Mouse (Mus musculus) lung, embryonic 15.5 days (tissue): ENCODE data around the gene Slc22a15. TPM values are rescaled to one million over a fixed set of nuclear protein-coding genes. Genes with fewer than 3 reads are reported as not detected.
"Not testable (repeated sequence)": the region's sequence is repeated elsewhere in the genome, so short reads cannot be mapped to it uniquely, and the experiment has no call there.

ENCODE experiments used
- ATAC-seq: fragments of 200-750 bp; cut with Nextera tagmentation; 2 replicates; pipeline ENCODE4 v1.8.0; 2017; ENCODE audit warnings: moderate number of reproducible peaks, borderline replicate concordance; ENCODE audit not compliant: low FRiP score, low TSS enrichment; ENCODE audit errors: extremely low read depth
- H3K27ac ChIP-seq: fragments of 300-500 bp; sonication (generic); 2 replicates; pipeline ENCODE4 v1.5.1; 2015; ENCODE audit warnings: moderate library complexity, mild to moderate bottlenecking, inconsistent platforms
- H3K27me3 ChIP-seq: fragments of 300-500 bp; sonication (generic); 2 replicates; pipeline ENCODE4 v1.6.1; 2015; ENCODE audit warnings: inconsistent platforms
- H3K36me3 ChIP-seq: fragments of 300-500 bp; sonication (generic); 2 replicates; pipeline ENCODE4 v1.6.1; 2015; ENCODE audit warnings: inconsistent platforms
- H3K4me1 ChIP-seq: fragments of 300-500 bp; sonication (generic); 2 replicates; pipeline ENCODE4 v1.6.1; 2015; ENCODE audit warnings: inconsistent platforms
- H3K4me2 ChIP-seq: fragments of 300-500 bp; sonication (generic); 2 replicates; pipeline ENCODE4 v1.6.1; 2015; ENCODE audit warnings: inconsistent platforms, mild to moderate bottlenecking, moderate library complexity
- H3K4me3 ChIP-seq: fragments of 300-500 bp; sonication (generic); 2 replicates; pipeline ENCODE4 v1.5.1; 2015; ENCODE audit warnings: mild to moderate bottlenecking, inconsistent platforms
- H3K9ac ChIP-seq: fragments of 300-500 bp; sonication (generic); 2 replicates; pipeline ENCODE4 v1.6.1; 2015; ENCODE audit warnings: inconsistent platforms
- H3K9me3 ChIP-seq: fragments of 300-500 bp; sonication (generic); 2 replicates; pipeline ENCODE4 v1.6.1; 2016; ENCODE audit warnings: inconsistent platforms
- WGBS: fragments of 180-500 bp; shearing (Covaris S2); methylation state at CpG from one replicate; pipeline ENCODE4 v1.1.7; 2015; 5-methylcytosine and 5-hydroxymethylcytosine counted together
- polyA plus RNA-seq: library from polyadenylated mRNA; unstranded; fragments of >200 nt; fragmentation: Nextera tagmentation; extraction: Ambion mirVana; gene quantifications from 2 replicates; pipeline ENCODE4 v1.2.1, GENCODE M21; 2015

Gene Slc22a15
- polyA plus RNA-seq, 1 experiment from 2014 or later = 4.2 TPM

DNA sequence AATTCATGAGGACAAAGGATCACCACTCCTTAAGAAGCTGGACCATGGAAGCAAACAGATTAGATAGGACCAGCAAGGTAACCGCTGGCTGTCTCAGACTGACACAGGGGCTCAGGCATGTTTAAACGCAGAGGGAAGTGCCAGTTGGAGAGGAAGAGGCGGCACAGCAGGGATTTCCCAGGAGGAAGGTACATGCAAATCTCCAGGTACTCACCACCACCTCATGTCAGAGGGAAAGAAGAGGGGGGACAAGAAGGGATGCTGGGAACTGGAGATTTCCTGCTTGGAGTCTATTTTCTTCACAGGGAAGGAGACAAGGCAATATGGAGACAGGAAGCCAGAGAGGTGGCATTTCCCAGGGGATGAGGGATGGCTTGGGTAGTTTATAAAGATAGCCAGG is 95.7 kb downstream of the Slc22a15 start:
- H3K4me3 ChIP-seq = no peak overlapping the region
- H3K4me1 ChIP-seq = peaks cover 10% of the 10 kb centered on the region; the same call in 1 of the 2 replicates
- no peak for ATAC-seq
- no peaks in the 10 kb centered on the region for H3K36me3 ChIP-seq
- H3K9me3 ChIP-seq = no peaks in the 10 kb centered on the region
- 23% methylated on average over 3 of the region's 3 CpGs for WGBS
- H3K27ac ChIP-seq = no peak overlapping the region
- no peak overlapping the region for H3K4me2 ChIP-seq
- no peak overlapping the region for H3K9ac ChIP-seq
- H3K27me3 ChIP-seq = no peaks in the 10 kb centered on the region

DNA sequence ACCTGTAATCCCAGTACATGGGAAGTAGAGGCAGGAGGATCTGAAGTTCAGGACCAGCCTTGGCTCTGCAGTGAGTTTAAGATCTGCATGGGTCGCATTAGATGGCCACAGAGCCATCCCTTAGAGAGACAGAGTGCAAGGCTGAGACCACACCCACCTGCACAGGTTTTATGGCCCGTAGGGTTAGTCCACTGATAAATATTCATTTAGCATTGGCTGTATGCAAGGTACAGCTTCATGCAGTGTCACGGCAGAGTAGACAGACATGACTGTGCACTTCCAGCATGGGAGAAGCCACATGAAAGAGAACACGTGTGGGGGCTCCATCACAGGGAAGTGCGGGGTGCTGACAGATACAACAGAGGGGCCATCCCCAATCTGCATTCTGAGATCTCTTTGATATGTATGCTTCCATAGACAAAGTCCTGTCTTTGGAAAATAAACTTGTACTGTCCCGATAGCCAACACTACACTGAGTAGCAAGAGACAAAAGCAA is 97.0 kb downstream of the Slc22a15 start:
- Histone ChIP-seq H3K36me3 (no peaks in the 10 kb centered on the region), H3K9me3 (no peaks in the 10 kb centered on the region), H3K9ac (no peak overlapping the region), H3K27ac (no peak overlapping the region), H3K4me1 (peaks cover 8% of the 10 kb centered on the region; the same call in 1 of the 2 replicates), H3K4me3 (no peak overlapping the region), H3K4me2 (no peak overlapping the region), H3K27me3 (no peaks in the 10 kb centered on the region)
- no peak for ATAC-seq
- 78% methylated on average over 6 of the region's 6 CpGs for WGBS

DNA sequence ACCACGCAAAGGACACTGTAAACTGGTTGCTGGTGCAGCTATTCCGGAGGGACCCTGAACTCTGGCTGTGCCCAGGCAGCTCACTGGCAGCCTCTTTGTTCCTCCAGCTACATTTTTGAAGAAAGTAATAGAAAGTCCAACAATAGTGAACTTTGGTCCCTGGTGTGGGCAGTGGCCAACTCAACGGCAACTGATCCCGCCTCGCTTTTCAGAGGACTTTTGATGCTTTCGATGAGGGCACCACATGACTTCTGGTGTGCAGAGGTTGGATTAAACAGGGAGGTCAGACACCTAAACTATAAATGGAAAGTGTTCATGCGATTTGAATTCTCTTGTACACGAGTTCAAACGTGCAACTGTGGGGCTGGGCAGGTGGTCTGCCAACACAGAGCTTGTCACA is 99.9 kb downstream of the Slc22a15 start:
- Histone ChIP-seq H3K9me3 (no peaks in the 10 kb centered on the region), H3K4me2 (no peak overlapping the region), H3K36me3 (no peaks in the 10 kb centered on the region), H3K27ac (no peak overlapping the region), H3K4me3 (no peak overlapping the region), H3K27me3 (no peaks in the 10 kb centered on the region), H3K4me1 (no peaks in the 10 kb centered on the region), H3K9ac (no peak overlapping the region)
- 87% methylated on average over 9 of the region's 9 CpGs for WGBS
- ATAC-seq = no peak

DNA sequence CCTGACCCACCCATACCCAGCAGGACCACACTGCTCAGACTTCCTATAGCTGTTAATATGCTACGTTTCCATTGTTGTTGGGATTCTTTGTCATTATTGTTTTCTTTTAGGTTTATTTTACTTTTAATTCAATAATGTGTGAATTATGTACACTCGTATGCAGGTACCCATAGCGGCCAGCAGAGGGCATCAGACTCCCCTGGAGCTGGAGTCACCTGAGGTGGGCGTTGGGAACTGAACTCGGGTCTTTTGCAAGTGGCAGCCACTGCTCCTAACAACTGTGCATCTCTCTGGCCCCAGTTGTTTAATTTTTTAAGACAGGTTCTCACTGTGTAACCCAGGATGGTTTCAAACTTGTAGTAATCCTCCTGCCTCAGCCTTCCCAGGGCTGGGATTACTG is 102.2 kb downstream of the Slc22a15 start:
- Histone ChIP-seq H3K9ac (no peak overlapping the region), H3K9me3 (no peaks in the 10 kb centered on the region), H3K4me2 (no peak overlapping the region), H3K27me3 (no peaks in the 10 kb centered on the region), H3K36me3 (no peaks in the 10 kb centered on the region), H3K4me1 (no peaks in the 10 kb centered on the region), H3K4me3 (no peak overlapping the region), H3K27ac (no peak overlapping the region)
- 72% methylated on average over 5 of the region's 5 CpGs for WGBS
- no peak for ATAC-seq

DNA sequence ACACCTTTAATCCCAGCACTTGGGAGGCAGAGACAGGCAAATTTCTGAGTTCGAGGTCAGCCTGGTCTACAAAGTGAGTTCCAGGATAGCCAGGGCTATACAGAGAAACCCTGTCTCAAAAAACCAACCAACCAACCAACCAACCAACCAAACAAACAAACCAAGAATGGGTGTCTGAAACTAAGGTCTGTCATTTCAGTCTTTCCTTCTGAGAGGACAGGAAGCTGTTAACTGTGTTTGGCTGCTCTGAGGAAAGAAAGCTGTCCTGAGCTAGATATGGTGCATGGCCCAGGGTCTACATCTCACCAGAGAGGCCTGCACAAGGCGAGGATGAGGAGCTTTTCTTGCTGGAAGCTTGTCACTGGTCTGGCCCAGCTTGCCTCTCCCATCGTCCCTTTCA is 103.5 kb downstream of the Slc22a15 start:
- ATAC-seq, H3K9ac ChIP-seq, H3K4me3 ChIP-seq, H3K4me1 ChIP-seq, H3K9me3 ChIP-seq, H3K36me3 ChIP-seq, H3K4me2 ChIP-seq, H3K27ac ChIP-seq, H3K27me3 ChIP-seq: not testable (repeated sequence)
- 71% methylated on average over 3 of the region's 3 CpGs for WGBS

GRCm38 (mm10) chr3:101816006-101816405 is 108.2 kb downstream of the Slc22a15 start:
- Histone ChIP-seq H3K4me2 (no peak overlapping the region), H3K27me3 (no peaks in the 10 kb centered on the region), H3K27ac (no peak overlapping the region), H3K9me3 (no peaks in the 10 kb centered on the region), H3K36me3 (no peaks in the 10 kb centered on the region), H3K4me1 (no peaks in the 10 kb centered on the region), H3K9ac (no peak overlapping the region), H3K4me3 (no peak overlapping the region)
- 74% methylated on average over 3 of the region's 3 CpGs for WGBS
- ATAC-seq = no peak

GRCm38 (mm10) chr3:101814790-101815189 is 109.5 kb downstream of the Slc22a15 start:
- 74% methylated on average over 9 of the region's 9 CpGs for WGBS
- no peaks in the 10 kb centered on the region for H3K9me3 ChIP-seq
- H3K36me3 ChIP-seq = no peaks in the 10 kb centered on the region
- ATAC-seq = no peak
- H3K4me2 ChIP-seq = no peak overlapping the region
- no peak overlapping the region for H3K9ac ChIP-seq
- no peaks in the 10 kb centered on the region for H3K27me3 ChIP-seq
- H3K4me1 ChIP-seq = no peaks in the 10 kb centered on the region
- no peak overlapping the region for H3K27ac ChIP-seq
- H3K4me3 ChIP-seq = no peak overlapping the region

DNA sequence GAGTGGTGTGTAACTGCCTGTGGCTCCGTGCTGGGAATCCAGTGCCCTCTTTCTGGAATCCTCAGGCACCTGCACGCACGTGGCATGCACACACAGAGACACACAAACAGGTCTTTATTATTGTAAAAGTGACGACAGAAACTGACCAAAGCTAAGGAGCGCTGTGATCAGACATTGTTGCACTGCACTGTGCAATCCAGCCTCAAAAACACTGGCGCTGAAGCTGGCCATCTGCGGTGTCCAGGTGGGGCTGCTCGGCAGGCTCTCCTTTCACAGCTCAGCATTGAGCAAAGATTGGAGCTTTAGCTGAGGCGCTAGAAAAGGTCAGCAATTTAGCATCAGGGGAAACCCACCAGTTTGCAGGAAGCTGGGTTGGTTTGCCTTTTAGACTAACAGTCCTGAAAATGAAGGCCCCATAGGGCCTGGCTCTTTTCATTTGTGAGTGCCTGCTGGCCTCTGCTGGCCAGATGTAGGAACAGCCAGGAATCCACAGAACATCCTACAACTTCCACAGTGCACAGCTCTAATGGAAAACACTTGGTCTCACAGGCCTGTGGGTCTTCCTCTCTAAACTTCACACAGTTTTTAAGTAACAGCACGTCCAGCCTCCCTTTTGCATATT is 111.8 kb downstream of the Slc22a15 start:
- no peak overlapping the region for H3K4me3 ChIP-seq
- peaks cover 2% of the 10 kb centered on the region; the same call in 1 of the 2 replicates for H3K4me1 ChIP-seq
- no peaks in the 10 kb centered on the region for H3K36me3 ChIP-seq
- 59% methylated on average over 10 of the region's 10 CpGs for WGBS
- peak; percentile 68; the same call in 1 of the 2 replicates for ATAC-seq
- no peaks in the 10 kb centered on the region for H3K27me3 ChIP-seq
- no peaks in the 10 kb centered on the region for H3K9me3 ChIP-seq
- no peak overlapping the region for H3K27ac ChIP-seq
- H3K4me2 ChIP-seq = no peak overlapping the region
- no peak overlapping the region for H3K9ac ChIP-seq

GRCm38 (mm10) chr3:101811931-101812330 is 112.3 kb downstream of the Slc22a15 start:
- H3K4me3 ChIP-seq = no peak overlapping the region
- H3K4me1 ChIP-seq = peaks cover 7% of the 10 kb centered on the region
- no peaks in the 10 kb centered on the region for H3K36me3 ChIP-seq
- H3K9ac ChIP-seq = no peak overlapping the region
- ATAC-seq = no peak
- H3K27me3 ChIP-seq = peaks cover 3% of the 10 kb centered on the region; the same call in 1 of the 2 replicates
- no peak overlapping the region for H3K27ac ChIP-seq
- no peaks in the 10 kb centered on the region for H3K9me3 ChIP-seq
- WGBS = 63% methylated on average over 4 of the region's 4 CpGs
- H3K4me2 ChIP-seq = no peak overlapping the region

DNA sequence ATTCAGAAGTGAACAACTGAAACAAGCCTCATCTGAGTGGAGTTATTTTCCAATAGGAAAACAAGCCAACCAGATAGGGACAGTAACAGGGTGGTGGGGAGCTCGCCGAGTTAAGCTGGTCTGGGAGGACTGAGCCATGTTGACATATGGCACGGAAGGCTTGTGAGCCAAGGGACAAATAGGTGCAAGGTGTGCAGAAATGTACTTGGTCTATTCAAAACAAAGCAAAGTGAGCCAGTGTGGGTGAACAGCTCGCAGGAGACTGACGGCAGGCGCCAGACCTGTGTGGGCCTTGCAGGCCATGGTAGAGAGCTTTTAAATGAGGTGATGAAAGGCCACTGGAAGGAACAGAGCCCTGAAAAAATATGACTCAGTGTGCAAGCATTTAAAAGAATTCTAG is 116.6 kb downstream of the Slc22a15 start:
- H3K36me3 ChIP-seq = no peaks in the 10 kb centered on the region
- H3K4me3 ChIP-seq = no peak overlapping the region
- H3K4me2 ChIP-seq = no peak overlapping the region
- H3K27me3 ChIP-seq = peaks cover 3% of the 10 kb centered on the region; the same call in 1 of the 2 replicates
- no peak for ATAC-seq
- no peak overlapping the region for H3K9ac ChIP-seq
- H3K4me1 ChIP-seq = peaks cover 39% of the 10 kb centered on the region
- H3K9me3 ChIP-seq = no peaks in the 10 kb centered on the region
- H3K27ac ChIP-seq = no peak overlapping the region
- WGBS = 81% methylated on average over 6 of the region's 6 CpGs

DNA sequence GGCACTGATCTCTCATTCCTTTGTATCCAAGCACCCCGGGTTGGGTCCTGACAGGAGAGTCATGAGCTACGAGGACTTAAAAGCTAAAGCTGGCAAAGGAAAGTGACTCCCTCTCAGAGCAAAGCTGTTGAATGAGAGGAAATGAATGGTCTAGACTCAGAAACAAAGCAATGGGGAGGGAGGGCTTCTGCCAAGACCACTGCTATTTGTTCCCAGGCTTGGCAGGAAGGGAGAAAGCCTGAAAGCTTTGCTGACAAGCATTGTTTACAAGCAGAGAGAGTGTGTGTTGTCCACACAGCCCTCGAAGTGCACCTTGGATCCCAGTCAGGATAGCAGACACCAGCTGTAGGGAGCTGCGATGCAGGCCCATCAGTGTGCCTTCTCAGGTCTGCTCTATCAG is 117.3 kb downstream of the Slc22a15 start:
- no peak overlapping the region for H3K4me3 ChIP-seq
- H3K9ac ChIP-seq = no peak overlapping the region; the same call in 1 of the 2 replicates
- peak overlapping the region; percentile 16 for H3K4me2 ChIP-seq
- no peaks in the 10 kb centered on the region for H3K36me3 ChIP-seq
- H3K9me3 ChIP-seq = no peaks in the 10 kb centered on the region
- H3K27me3 ChIP-seq = peaks cover 3% of the 10 kb centered on the region; the same call in 1 of the 2 replicates
- peaks cover 39% of the 10 kb centered on the region for H3K4me1 ChIP-seq
- 20% methylated on average over 4 of the region's 4 CpGs for WGBS
- H3K27ac ChIP-seq = peak overlapping the region; percentile 42
- ATAC-seq = peak; percentile 64; the same call in 1 of the 2 replicates

DNA sequence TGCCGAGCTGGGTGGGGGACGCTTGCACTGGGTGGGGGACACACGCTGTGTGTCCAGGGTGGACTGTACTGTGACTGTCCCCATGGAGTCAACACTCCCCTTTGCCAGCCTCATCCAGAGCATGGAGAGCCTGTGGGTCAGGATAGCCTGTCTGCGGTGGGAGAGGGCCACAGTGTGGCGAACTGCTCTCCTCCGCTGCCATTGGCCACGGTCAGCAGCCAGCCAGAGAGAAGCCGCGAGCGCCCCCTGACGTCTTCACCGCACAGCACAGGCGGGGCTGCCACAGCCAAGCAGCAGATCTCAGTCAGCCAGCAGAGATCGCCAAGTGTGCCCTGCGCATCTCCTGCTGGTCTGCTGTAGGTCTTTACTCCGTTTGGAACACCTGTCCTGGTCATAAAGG is 118.1 kb downstream of the Slc22a15 start:
- Histone ChIP-seq H3K4me3 (no peak overlapping the region), H3K9me3 (no peaks in the 10 kb centered on the region), H3K27ac (0 out of 2 replicates have a peak overlapping the region, but pooled peaks have one; percentile 42), H3K27me3 (peaks cover 3% of the 10 kb centered on the region; the same call in 1 of the 2 replicates), H3K4me1 (peaks cover 45% of the 10 kb centered on the region), H3K4me2 (peak overlapping the region; percentile 39), H3K36me3 (no peaks in the 10 kb centered on the region), H3K9ac (peak overlapping the region; percentile 20; the same call in 1 of the 2 replicates)
- peak; percentile 81 for ATAC-seq
- 2% methylated on average over 16 of the region's 16 CpGs for WGBS
